Mouse (Mus musculus) right cerebral cortex, postnatal 10 days (tissue): ENCODE results near the gene Trcg1.
"Not testable (repeated sequence)": the region's sequence is repeated elsewhere in the genome, so short reads cannot be mapped to it uniquely, and the experiment has no call there.

Source experiments
- DNase-seq, 2 experiments: peaks; one replicate each; pipeline ENCODE4 v3.0.0; 2021; ENCODE audit warnings: low spot score in 2 of 2

Trcg1 gene

GRCm38 (mm10) chr9:57236256-57236655, at the start of gene Trcg1:
Gene Trcg1, plus strand, starts transcription at chr9:57236556.
- no peak for DNase-seq

DNA sequence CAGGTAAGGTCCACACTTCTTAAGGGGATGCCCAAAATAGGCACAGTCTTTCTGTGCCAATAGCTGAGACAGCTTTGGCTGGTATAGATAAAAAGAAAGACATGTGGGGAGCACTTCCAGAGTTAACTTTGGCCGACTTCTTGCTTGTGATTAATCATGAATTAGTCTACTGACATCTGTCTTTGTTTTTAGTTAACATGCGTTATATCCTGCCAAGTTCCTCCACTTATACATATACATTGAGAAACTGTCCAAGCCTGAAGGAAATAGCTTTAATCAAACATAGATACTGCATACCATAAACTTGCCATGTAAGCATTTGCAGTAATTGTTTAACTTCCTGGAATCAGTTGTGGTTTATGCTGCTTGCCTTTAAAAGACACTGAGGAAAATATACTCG, 39.6 kb upstream of the Trcg1 start:
- no peak for DNase-seq

- no peak for DNase-seq
Measured at GRCm38 (mm10) chr9:57197414-57197813, 38.9 kb upstream of the Trcg1 start.

DNA sequence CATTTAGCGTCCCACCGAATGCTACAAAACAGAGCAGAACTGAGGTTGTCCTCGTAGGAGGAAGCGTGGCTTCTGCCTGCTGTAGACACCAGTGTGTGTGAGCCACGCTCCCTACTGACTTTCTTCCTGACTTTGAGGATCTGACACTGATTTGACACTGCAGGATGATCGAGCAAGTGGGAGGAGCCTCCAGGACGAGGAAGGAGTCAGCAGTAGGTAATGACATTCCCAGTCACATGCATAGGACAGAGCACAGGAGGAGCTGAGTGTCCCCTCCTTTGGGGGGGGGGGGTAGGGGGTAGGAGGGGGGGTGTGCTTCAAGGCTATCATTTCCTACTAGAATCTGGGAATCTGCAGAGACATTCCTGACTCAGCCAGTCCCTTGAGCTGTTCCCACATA, 33.4 kb upstream of the Trcg1 start:
- DNase-seq: no peak

GRCm38 (mm10) chr9:57203571-57203970, 32.8 kb upstream of the Trcg1 start:
- not testable (repeated sequence) for DNase-seq

GRCm38 (mm10) chr9:57206896-57207295, 29.5 kb upstream of the Trcg1 start:
- no peak for DNase-seq

- peak in 1 of 2 experiments; percentile 57 for DNase-seq
Measured at GRCm38 (mm10) chr9:57209316-57209715, 27.0 kb upstream of the Trcg1 start.

DNA sequence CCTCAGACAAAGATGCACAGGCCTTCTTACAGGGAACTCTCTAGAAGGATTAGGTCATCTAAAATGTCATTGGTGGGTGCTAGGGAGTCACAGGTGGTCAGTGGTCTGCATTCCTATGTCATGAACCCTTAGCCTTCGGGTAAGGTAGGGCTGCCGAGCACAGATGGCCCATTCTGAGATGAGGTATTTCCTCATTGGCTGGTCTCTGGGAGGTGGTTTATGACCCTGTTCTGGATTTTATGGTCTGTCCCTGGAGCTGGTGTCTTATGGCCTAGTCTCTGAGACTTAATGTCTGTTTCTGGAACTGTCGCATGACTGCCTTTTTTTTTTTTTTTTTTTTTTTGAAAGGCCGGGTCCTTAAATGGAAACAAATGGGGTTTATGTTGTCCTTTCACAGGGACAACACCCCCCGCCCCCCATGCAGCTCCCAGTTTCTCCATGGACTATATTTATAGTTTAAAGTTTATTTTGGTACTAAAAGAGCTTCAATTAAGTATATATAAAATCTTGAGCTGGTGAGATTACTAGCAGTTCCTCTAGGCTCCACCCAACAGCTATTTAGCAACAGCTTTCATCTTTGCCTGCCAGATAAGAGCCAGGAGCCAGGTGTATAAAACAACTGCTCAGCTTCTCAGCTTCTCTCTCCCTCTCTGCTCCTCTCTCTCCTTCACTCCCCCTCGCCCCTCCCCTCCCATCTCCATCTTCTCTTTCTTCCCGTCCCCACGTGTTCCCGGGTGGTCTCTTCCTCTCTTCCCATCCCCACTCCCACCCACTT, 23.7 kb upstream of the Trcg1 start:
- DNase-seq: no peak

DNA sequence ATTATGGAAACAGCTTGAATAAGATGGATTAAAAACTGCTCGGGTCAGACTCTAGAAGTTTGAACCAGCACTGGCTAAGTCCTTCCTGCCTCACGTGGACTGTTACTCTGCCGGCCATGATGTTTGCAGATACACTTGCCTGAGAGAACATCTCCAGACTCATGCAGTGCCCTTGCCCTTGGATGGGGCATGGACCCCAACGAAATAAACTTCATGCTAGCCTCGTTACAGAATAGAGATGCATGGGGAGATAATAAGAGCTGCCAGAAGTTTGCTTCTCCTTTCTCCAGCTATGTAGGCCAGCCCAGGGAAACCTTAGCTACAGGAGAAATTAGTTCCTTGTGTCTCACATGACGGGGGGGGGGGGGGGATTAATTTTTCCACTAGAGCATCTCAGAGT, 21.9 kb upstream of the Trcg1 start:
- no peak for DNase-seq

DNA sequence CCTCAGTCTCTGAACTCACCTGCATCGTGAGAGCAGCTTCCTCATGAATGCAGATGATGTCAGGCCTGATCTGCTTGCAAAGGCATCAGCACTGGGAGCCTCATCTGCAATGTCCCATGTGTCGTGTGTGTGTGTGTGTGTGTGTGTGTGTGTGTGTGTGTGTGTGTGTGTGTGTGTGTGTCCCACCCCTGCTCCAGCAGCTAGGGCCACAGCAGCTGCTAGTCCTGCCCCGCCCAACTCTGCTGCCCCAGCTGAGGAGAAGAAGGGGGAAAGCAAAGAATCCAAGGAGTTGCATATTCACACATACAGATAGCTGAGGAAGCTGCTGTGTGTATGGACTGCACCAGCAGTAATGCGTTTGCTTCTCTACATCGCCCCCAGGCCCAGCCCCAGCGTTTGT, 19.1 kb upstream of the Trcg1 start:
- no peak for DNase-seq

GRCm38 (mm10) chr9:57218776-57219175, 17.6 kb upstream of the Trcg1 start:
- no peak for DNase-seq

DNA sequence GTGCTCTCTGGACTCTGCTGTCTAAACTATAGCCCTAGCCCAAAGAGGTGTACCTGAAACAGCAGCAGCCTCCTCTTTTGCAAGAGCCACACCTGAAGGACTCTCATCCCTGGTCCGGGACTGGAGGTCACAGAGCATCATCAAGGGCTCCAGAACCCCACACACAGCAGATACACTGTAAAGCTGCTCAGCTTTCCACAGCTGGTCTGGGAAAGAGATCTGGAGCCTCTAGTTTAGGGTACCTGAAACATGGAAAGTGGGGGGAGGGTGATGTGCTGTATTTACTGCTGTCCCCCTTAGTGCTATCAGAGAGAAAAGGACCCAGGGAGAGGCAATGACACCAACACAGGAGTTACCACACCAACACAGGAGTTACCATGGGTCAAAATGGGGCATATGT, 16.8 kb upstream of the Trcg1 start:
- no peak for DNase-seq

GRCm38 (mm10) chr9:57220356-57220755, 16.0 kb upstream of the Trcg1 start:
- DNase-seq: peak; percentile 44 to 61

- DNase-seq: no peak
Measured at GRCm38 (mm10) chr9:57223341-57223740, 13.0 kb upstream of the Trcg1 start.

DNA sequence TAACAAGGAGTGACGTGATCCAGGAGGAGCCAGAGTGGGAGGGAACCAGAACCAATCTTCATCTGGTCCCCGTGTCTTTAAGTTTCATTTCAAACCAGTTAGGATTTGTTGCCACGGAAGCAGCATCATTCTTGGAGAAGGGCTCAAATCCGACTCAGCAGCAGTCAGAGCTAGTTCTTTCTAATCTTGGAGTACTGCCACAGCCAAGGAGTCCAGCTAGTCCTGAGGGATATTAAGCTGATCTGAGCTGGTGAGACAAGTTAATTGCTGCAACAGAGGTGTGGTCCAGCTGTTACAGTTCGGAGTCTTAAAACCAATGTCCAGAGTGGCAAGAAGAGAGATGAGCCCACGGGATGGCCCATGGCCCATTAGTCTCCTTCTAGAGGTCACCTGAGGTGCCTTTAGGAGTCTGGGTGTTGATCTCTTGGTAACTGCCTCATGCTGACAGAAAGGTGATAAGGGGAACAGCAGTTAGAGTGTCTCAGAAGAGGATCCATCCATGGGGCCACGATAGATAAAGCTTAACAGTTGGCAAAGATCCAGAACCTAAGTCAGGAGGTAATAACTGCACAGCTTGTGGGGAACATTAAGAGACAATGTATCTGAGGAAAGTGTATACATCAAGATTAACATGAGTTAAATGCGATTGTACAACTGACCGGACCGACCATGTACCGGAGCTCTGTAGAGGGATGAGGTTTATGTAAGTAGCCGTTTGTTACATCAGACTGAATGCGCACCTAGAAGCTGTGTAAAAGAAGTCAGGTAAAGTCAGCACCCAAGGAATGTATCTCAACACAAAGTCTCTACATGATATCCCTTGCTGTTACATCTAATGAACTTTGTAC, 10.4 kb upstream of the Trcg1 start:
- DNase-seq: no peak

DNA sequence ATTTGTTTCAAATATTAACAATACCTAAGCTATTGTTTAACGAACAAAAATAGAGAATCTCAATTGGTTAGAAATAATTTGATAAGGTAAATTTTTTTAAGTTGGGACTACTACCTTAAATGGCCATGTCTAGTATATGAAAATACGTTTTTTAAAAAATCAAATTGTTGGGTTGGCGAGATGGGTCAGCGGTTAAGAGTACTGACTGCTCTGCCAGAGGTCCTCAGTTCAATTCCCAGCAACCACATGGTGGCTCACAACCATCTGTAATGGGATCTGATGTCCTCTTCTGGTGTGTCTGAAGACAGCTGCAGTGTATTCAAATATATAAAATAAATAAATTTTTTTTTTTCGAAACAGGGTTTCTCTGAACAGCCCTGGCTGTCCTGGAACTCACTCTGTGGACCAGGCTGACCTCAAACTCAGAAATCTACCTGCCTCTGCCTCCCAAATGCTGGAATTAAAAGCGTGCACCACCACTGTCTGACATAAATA, 9.7 kb upstream of the Trcg1 start:
- not testable (repeated sequence) for DNase-seq

DNA sequence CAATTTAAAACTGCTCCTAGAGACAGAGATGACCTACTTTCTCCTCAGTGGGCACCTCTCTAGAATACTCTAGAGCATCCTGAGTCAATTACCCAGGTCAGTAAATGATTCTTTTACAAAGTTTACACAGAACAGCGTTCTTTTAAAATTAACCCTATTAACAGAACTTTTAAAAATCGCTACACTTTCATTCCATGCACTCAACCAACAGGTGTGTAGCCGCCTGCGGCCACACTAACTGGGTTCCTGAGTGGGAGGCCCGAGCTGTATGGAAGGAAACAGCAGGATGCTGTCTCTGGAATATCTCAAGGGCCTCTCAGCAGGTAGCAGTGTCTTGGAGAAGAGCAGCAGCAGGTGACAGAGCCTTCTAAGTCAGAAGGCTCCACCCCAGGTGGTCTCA, 9.2 kb upstream of the Trcg1 start:
- DNase-seq: no peak

GRCm38 (mm10) chr9:57228186-57228585, 8.2 kb upstream of the Trcg1 start:
- DNase-seq: no peak

DNA sequence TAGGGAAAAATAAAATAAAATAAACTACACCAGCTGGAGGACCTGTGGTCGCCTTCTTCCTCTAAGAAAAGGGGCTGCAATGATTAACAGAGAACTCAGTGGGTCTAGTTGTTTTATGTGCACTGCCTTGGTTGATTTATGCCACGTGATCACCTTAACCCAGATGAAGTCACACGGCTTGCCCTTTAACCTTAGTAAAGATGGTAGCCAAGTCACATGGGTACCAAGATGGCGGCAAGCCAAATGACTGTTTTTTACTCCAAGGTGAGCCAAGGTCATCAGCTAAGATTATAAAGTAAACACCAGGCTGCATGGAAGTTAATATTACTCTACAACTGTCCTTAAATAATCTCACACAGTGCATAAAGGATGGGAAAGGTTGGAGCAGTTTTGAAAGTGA, 6.6 kb upstream of the Trcg1 start:
- DNase-seq: no peak

GRCm38 (mm10) chr9:57230146-57230783, 6.1 kb upstream of the Trcg1 start:
- DNase-seq: no peak

DNA sequence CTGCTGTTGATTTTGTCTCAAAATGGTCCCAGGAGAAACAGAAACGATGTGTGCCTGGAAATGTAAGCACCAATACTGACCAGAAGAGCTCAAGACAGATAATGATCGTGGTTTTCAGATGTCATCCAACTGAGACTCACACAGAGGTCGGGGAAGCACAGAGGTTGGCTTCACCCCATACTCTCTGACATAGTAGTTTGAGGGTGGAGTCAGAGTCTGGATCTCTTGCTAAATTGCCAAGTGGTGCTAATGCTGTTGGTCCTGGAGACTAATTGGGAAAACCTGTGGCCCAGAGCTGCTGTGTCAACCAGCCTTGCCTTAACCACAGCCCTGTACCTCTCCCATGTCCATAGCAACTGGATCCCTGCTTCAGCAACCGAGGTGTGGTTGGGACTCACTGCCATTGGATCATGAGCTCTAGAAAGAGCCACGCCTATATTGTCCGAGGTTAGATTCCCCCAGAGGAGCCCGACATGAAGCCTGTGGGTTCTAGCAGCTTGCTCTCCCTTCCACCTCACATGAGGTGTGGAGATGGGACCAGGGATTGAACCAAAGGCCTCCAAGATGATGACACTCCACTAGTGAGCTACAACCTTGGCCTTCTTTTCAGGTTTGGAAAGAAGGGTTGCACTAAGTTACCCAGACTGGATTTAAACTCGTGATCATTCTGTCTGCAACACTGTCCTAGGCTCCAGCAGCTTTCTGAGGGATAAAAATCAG, 4.7 kb upstream of the Trcg1 start:
- DNase-seq: no peak
